Mouse (Mus musculus): ENCODE data around the gene Zkscan6. TPM values are rescaled to one million over a fixed set of nuclear protein-coding genes. Genes with fewer than 3 reads are reported as not detected.

Gene Zkscan6
- polyA plus RNA-seq, 1 experiment from 2014 or later, result 14.0 TPM

Other genes starting within 250 kb of the Zkscan6 start
- 68.9 and 71.2 TPM in 2 replicates for gene Map2k4, start 18.9 kb upstream of the Zkscan6 start, polyA plus RNA-seq (2014; fragmentation: Nextera tagmentation; extraction: Ambion mirVana)

Data from intestine, embryonic 14.5 days (tissue).